Mouse (Mus musculus): ENCODE data around the gene Il10ra.

GRCm38 (mm10) chr9:45267099-45267498 is 1.9 kb downstream of the Il10ra start:
- TF ChIP-seq USF1 (IDR thresholded peaks at IDR 0.05; ENCODE audit: low read depth) (no peak), POLR2A (IDR thresholded peaks at IDR 0.05; ENCODE audit: insufficient read length, low read depth) (no peak), POLR2AphosphoS2 (IDR thresholded peaks at IDR 0.05; ENCODE audit: insufficient read length, low read depth) (no peak), MAX (IDR thresholded peaks at IDR 0.05; ENCODE audit: low read depth) (no peak), CEBPB (IDR thresholded peaks at IDR 0.05; ENCODE audit: insufficient read depth, poor library complexity, severe bottlenecking) (no peak), MYOG (IDR thresholded peaks at IDR 0.05; ENCODE audit: control insufficient read depth in 1 of 3, insufficient read depth in 1 of 3, insufficient read length in 2 of 3, low read depth in 2 of 3) (no peak), TCF12 (IDR thresholded peaks at IDR 0.05; ENCODE audit: insufficient read depth, poor library complexity, severe bottlenecking) (no peak), REST (IDR thresholded peaks at IDR 0.05; ENCODE audit: insufficient read depth, insufficient read length) (no peak)

Measured in myocyte (in vitro differentiated cells).